Mouse (Mus musculus): ENCODE data around the gene Vwa3b. TPM values are rescaled to one million over a fixed set of nuclear protein-coding genes. Genes with fewer than 3 reads are reported as not detected.

Vwa3b gene
- 0.68 TPM in 1 of 2 replicates, not detected in the other for polyA plus RNA-seq (2012; rRNA removed; ENCODE audit: low replicate concordance)

DNA sequence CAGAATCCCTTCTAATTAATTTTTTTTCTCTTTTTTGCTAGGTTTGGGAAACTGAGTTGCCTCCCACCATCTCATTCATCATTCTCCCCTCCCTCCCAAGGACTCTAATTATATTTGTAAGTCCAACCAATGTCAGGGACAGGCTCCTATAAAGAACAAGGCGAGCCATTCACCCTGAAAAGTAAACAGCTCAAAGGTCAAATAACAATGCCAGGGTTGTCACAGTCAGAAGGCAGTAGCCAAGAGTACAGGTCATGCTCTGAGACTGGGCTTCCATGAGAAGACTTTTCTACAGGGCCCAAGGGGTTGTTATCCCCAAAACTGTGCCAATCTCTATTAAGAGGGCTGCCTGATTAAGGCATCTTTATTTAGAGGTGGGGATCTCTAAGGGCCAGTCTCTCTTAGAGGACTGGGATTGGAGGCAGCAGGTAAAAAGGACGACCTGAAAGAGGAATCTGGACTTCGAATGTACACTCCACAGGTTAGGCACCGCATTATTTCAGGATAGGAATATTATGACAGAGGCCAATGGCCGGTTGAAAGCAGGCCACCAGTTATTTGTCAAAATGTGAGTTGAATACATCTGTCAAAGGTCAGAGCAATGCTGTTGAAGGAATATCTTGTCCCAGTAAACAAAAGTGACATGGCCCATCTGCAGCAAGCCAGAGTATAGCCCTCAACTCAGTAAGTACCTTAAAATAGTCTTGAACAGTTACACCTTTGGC lies at the start of gene Vwa3b:
TSS of gene Vwa3b (plus strand) at position 635 of the 725 bp plus-strand sequence.

DNA sequence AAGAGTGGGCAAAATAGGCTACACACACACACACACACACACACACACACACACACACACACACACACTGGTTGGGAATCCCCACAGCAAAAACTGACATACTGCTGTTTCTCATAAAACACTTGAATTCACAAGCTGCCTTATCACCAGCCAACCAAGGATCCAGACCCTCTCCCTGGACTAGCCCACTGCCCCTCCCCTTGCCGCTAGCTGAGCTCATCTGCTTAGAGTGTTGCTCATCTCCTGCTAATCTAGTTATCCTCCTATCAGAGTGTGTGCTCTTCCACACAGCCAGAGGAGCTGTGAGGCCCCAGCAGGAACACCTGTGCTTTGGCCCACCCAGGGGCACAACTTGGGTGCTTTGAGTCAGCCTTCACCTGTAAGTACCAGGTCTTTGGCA lies 187.7 kb downstream of the Vwa3b start, which contains the start of gene Cnga3:
TSS of gene Cnga3 (plus strand) at position 291 of the 400 bp plus-strand sequence.

Other genes starting within 250 kb of the Vwa3b start
- 20.4 and 47.3 TPM in 2 replicates for gene Tmem131, start 82.9 kb upstream of the Vwa3b start, polyA plus RNA-seq (2012; rRNA removed; ENCODE audit: low replicate concordance)
- not detected in 2 replicates for gene Cnga3, start 187.8 kb downstream of the Vwa3b start, polyA plus RNA-seq (2012; rRNA removed; ENCODE audit: low replicate concordance)

Data from subcutaneous adipose tissue, adult 2 months (tissue).